43 mouse cellular contexts compared by ENCODE assay signal in the genomic region with DNA sequence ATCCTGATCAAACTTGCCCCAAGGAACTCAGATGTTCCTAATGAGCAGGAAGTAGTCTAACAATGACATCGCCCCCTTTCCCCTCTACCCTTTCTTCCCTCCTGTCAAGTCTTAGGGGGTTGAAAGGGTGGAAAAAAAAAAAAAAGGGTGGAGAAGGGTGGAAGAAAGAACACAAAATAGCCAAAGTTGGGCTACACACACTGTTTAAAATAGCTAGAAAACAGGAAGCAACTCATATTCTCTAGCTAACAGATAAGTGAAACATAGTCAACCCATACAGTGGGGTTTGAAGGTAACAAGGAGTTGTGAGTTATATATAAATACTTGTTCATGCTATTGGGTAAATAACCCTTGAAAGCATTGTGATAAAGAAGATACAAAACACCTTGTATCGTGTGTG. TPM values are rescaled to one million over a fixed set of nuclear protein-coding genes. Genes with fewer than 3 reads are reported as not detected.
"Had no signal": no experiment of that assay in that cellular context is flagged by ENCODE, and none has a peak within 500 bp of the region (broad histone marks: within the 10 kb centered on the region; RNA-seq: fewer than 3 reads in every experiment).

No protein-coding gene starts in this region.

- H3K4me3 ChIP-seq: limb, embryonic 10.5 days; limb, embryonic 12.5 days; limb, embryonic 13.5 days; limb, embryonic 15.5 days; liver, embryonic 12.5 days; liver, embryonic 13.5 days; liver, embryonic 15.5 days; lung, embryonic 15.5 days; megakaryocyte, embryonic 14.5 days; midbrain, embryonic 10.5 days; midbrain, embryonic 12.5 days; midbrain, embryonic 13.5 days; midbrain, embryonic 15.5 days; myocyte had no signal

- H3K9me3 ChIP-seq: limb, embryonic 10.5 days; limb, embryonic 12.5 days; limb, embryonic 13.5 days; limb, embryonic 15.5 days; liver, embryonic 12.5 days; liver, embryonic 13.5 days; liver, embryonic 15.5 days; lung, embryonic 15.5 days; megakaryocyte, embryonic 14.5 days; midbrain, embryonic 10.5 days; midbrain, embryonic 12.5 days; midbrain, embryonic 13.5 days; midbrain, embryonic 15.5 days had no signal

- H3K27me3 ChIP-seq: limb, embryonic 12.5 days; limb, embryonic 13.5 days; limb, embryonic 15.5 days; liver, embryonic 12.5 days; liver, embryonic 13.5 days; liver, embryonic 15.5 days; lung, embryonic 15.5 days; megakaryocyte, embryonic 14.5 days; midbrain, embryonic 12.5 days; midbrain, embryonic 13.5 days; midbrain, embryonic 15.5 days had no signal

- H3K27ac ChIP-seq: limb, embryonic 10.5 days; limb, embryonic 12.5 days; limb, embryonic 13.5 days; limb, embryonic 15.5 days; liver, embryonic 12.5 days; liver, embryonic 13.5 days; liver, embryonic 14.5 days; lung, embryonic 15.5 days; macrophage; midbrain, embryonic 10.5 days; midbrain, embryonic 12.5 days; midbrain, embryonic 13.5 days; midbrain, embryonic 15.5 days had no signal

- H3K9ac ChIP-seq: limb, embryonic 12.5 days; limb, embryonic 13.5 days; limb, embryonic 15.5 days; liver, embryonic 12.5 days; liver, embryonic 13.5 days; liver, embryonic 14.5 days; liver, embryonic 15.5 days; liver, postnatal 0 days; lung, embryonic 14.5 days; lung, embryonic 15.5 days; midbrain, embryonic 12.5 days; midbrain, embryonic 13.5 days; midbrain, embryonic 15.5 days had no signal

- DNase-seq: left cerebral cortex, postnatal 4 days; liver; liver, embryonic 13.5 days; liver, postnatal 0 days; lung, adult 18-20 months; lung, adult 2 months; lung, embryonic 14.5 days; lung, postnatal 10 days; lung, postnatal 14 days; lung, postnatal 36 days; lung, postnatal 4 days; midbrain, embryonic 14.5 days had no signal

RNA-seq across cellular contexts. Expression of a gene that starts 19.7 kb away (rescaled TPM):
- total RNA-seq: monocyte, adult 5-6 weeks had no signal

RNA-seq across cellular contexts. Expression of a gene that starts 49.7 kb away (rescaled TPM):
- total RNA-seq: left cerebral cortex, adult 8-10 months; left cerebral cortex, postnatal 10 days; left cerebral cortex, postnatal 14 days; left cerebral cortex, postnatal 25 days; left cerebral cortex, postnatal 36 days; left cerebral cortex, postnatal 4 days; megakaryocyte progenitor cell, adult 5-6 weeks; megakaryocyte, adult 5-6 weeks; megakaryocyte-erythroid progenitor cell, adult 5-6 weeks; midbrain, postnatal 0 days; monocyte, adult 5-6 weeks had no signal
- polyA plus RNA-seq: limb, embryonic 10.5 days; limb, embryonic 11.5 days; limb, embryonic 12.5 days; limb, embryonic 13.5 days; limb, embryonic 14.5 days; limb, embryonic 15.5 days; lung, embryonic 14.5 days; lung, embryonic 15.5 days; lung, postnatal 0 days; macrophage; midbrain, embryonic 10.5 days; midbrain, embryonic 11.5 days; midbrain, embryonic 12.5 days; midbrain, embryonic 13.5 days; midbrain, embryonic 14.5 days; midbrain, embryonic 15.5 days; midbrain, embryonic 16.5 days; midbrain, postnatal 0 days; myocyte; neural tube, embryonic 11.5 days had no signal
